Mouse (Mus musculus): ENCODE results near the gene Bicd2. TPM values are rescaled to one million over a fixed set of nuclear protein-coding genes. Genes with fewer than 3 reads are reported as not detected.

Gene Bicd2
- 26.2 and 28.3 TPM in 2 replicates for polyA plus RNA-seq (2015; fragmentation: Nextera tagmentation; extraction: Ambion mirVana)

- peak within 1 kb of the TSS; percentile 95 for H3K9ac ChIP-seq (ENCODE audit: low read depth, low read length)
- H3K4me3 ChIP-seq (ENCODE audit: low read depth, low read length) = peak within 1 kb of the TSS; percentile 92
- peaks cover 36% of the 10 kb centered on the region for H3K4me1 ChIP-seq (ENCODE audit: control insufficient read depth, insufficient read depth, low read length)
- WGBS = 0% methylated on average over 74 of the region's 74 CpGs
- no peaks in the 10 kb centered on the region for H3K36me3 ChIP-seq (ENCODE audit: control insufficient read depth, insufficient read depth, low read length)
- H3K4me2 ChIP-seq (ENCODE audit: low read length) = peak within 1 kb of the TSS; percentile 97
- no peaks in the 10 kb centered on the region for H3K27me3 ChIP-seq (ENCODE audit: control insufficient read depth, insufficient read depth, low read depth, low read length)
- ATAC-seq = peak; percentile 99
- no peaks in the 10 kb centered on the region for H3K9me3 ChIP-seq (replicated peaks; ENCODE audit: control insufficient read depth, low read length, poor library complexity, severe bottlenecking)
- peak within 1 kb of the TSS; percentile 89 for H3K27ac ChIP-seq (ENCODE audit: low read length)
Measured at GRCm38 (mm10) chr13:49341012-49341830, at the start of gene Bicd2. TSS of gene Bicd2 (plus strand) at chr13:49341585.

DNA sequence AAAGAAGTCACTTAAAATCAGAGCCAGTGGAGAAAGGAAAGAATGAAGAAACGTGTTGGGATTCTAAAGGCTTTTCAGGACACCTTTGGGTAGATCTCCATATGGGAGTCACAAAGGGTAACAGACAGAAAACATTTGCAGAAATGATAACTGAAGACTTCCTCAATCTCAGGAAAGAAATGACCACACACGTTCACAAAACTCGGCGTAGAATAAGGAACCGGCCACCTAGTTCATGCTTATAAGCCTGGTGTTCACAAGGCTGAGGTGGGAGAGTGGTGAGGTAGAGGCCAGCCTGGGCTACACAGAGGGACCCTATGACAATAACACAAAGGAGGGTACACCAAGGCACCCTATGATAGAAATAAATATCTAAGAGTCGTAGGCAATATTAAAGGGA lies 49.4 kb upstream of the Bicd2 start:
- WGBS = 93% methylated on average over 6 of the region's 6 CpGs
- Histone ChIP-seq H3K4me1 (ENCODE audit: control insufficient read depth, insufficient read depth, low read length) (no peaks in the 10 kb centered on the region), H3K4me3 (ENCODE audit: low read depth, low read length) (no peak overlapping the region), H3K27me3 (ENCODE audit: control insufficient read depth, insufficient read depth, low read depth, low read length) (no peaks in the 10 kb centered on the region), H3K36me3 (ENCODE audit: control insufficient read depth, insufficient read depth, low read length) (peaks cover 2% of the 10 kb centered on the region; the same call in 1 of the 2 replicates), H3K27ac (ENCODE audit: low read length) (no peak overlapping the region), H3K4me2 (ENCODE audit: low read length) (no peak overlapping the region), H3K9ac (ENCODE audit: low read depth, low read length) (no peak overlapping the region), H3K9me3 (replicated peaks; ENCODE audit: control insufficient read depth, low read length, poor library complexity, severe bottlenecking) (no peaks in the 10 kb centered on the region)
- ATAC-seq = no peak

GRCm38 (mm10) chr13:49294108-49294507 lies 47.3 kb upstream of the Bicd2 start:
- Histone ChIP-seq H3K4me2 (ENCODE audit: low read length) (no peak overlapping the region), H3K4me3 (ENCODE audit: low read depth, low read length) (no peak overlapping the region), H3K36me3 (ENCODE audit: control insufficient read depth, insufficient read depth, low read length) (peaks cover 2% of the 10 kb centered on the region; the same call in 1 of the 2 replicates), H3K9ac (ENCODE audit: low read depth, low read length) (no peak overlapping the region), H3K27ac (ENCODE audit: low read length) (no peak overlapping the region), H3K9me3 (replicated peaks; ENCODE audit: control insufficient read depth, low read length, poor library complexity, severe bottlenecking) (no peaks in the 10 kb centered on the region), H3K4me1 (ENCODE audit: control insufficient read depth, insufficient read depth, low read length) (no peaks in the 10 kb centered on the region), H3K27me3 (ENCODE audit: control insufficient read depth, insufficient read depth, low read depth, low read length) (no peaks in the 10 kb centered on the region)
- WGBS = 76% methylated on average over 9 of the region's 9 CpGs
- no peak for ATAC-seq

DNA sequence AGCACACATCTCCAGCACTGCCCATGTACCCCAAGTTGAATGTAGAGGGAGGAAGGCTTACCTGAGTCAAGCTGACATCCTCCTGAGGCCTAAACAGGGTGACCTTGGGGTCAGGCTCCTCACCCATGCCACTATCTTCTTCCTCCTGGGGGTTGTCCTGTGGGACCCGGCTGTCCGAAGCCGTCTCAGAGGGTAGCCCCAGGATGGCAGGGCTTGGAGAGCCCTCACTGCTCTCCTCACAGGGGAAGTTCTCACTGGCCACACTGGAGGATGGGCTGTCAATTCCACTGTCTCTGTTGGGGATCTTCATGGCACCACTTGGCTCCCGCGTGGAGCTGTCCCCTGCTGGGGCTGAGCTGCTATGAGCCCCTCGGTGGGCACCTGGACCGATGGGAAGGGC lies 45.1 kb upstream of the Bicd2 start:
- no peaks in the 10 kb centered on the region for H3K9me3 ChIP-seq (replicated peaks; ENCODE audit: control insufficient read depth, low read length, poor library complexity, severe bottlenecking)
- no peak overlapping the region for H3K4me2 ChIP-seq (ENCODE audit: low read length)
- no peak overlapping the region for H3K4me3 ChIP-seq (ENCODE audit: low read depth, low read length)
- no peak overlapping the region for H3K9ac ChIP-seq (ENCODE audit: low read depth, low read length)
- 83% methylated on average over 7 of the region's 7 CpGs for WGBS
- ATAC-seq = no peak
- H3K27me3 ChIP-seq (ENCODE audit: control insufficient read depth, insufficient read depth, low read depth, low read length) = no peaks in the 10 kb centered on the region
- no peaks in the 10 kb centered on the region for H3K4me1 ChIP-seq (ENCODE audit: control insufficient read depth, insufficient read depth, low read length)
- H3K36me3 ChIP-seq (ENCODE audit: control insufficient read depth, insufficient read depth, low read length) = peaks cover 2% of the 10 kb centered on the region; the same call in 1 of the 2 replicates
- H3K27ac ChIP-seq (ENCODE audit: low read length) = no peak overlapping the region

GRCm38 (mm10) chr13:49298514-49299381 lies 42.6 kb upstream of the Bicd2 start:
- Histone ChIP-seq H3K36me3 (ENCODE audit: control insufficient read depth, insufficient read depth, low read length) (no peaks in the 10 kb centered on the region), H3K27me3 (ENCODE audit: control insufficient read depth, insufficient read depth, low read depth, low read length) (no peaks in the 10 kb centered on the region), H3K4me3 (ENCODE audit: low read depth, low read length) (no peak overlapping the region), H3K9me3 (replicated peaks; ENCODE audit: control insufficient read depth, low read length, poor library complexity, severe bottlenecking) (no peaks in the 10 kb centered on the region), H3K4me2 (ENCODE audit: low read length) (no peak overlapping the region), H3K27ac (ENCODE audit: low read length) (no peak overlapping the region), H3K9ac (ENCODE audit: low read depth, low read length) (no peak overlapping the region), H3K4me1 (ENCODE audit: control insufficient read depth, insufficient read depth, low read length) (no peaks in the 10 kb centered on the region)
- WGBS = 91% methylated on average over 14 of the region's 14 CpGs
- ATAC-seq = no peak

GRCm38 (mm10) chr13:49300771-49301170 lies 40.6 kb upstream of the Bicd2 start:
- no peaks in the 10 kb centered on the region for H3K27me3 ChIP-seq (ENCODE audit: control insufficient read depth, insufficient read depth, low read depth, low read length)
- no peak overlapping the region for H3K9ac ChIP-seq (ENCODE audit: low read depth, low read length)
- 83% methylated on average over 1 of the region's 1 CpGs for WGBS
- H3K36me3 ChIP-seq (ENCODE audit: control insufficient read depth, insufficient read depth, low read length) = 0 out of 2 replicates have a peak, but pooled peaks cover 1% of the 10 kb centered on the region
- H3K4me3 ChIP-seq (ENCODE audit: low read depth, low read length) = no peak overlapping the region
- no peaks in the 10 kb centered on the region for H3K4me1 ChIP-seq (ENCODE audit: control insufficient read depth, insufficient read depth, low read length)
- H3K9me3 ChIP-seq (replicated peaks; ENCODE audit: control insufficient read depth, low read length, poor library complexity, severe bottlenecking) = no peaks in the 10 kb centered on the region; the same call in 1 of the 2 replicates
- no peak overlapping the region for H3K4me2 ChIP-seq (ENCODE audit: low read length)
- no peak for ATAC-seq
- H3K27ac ChIP-seq (ENCODE audit: low read length) = no peak overlapping the region

DNA sequence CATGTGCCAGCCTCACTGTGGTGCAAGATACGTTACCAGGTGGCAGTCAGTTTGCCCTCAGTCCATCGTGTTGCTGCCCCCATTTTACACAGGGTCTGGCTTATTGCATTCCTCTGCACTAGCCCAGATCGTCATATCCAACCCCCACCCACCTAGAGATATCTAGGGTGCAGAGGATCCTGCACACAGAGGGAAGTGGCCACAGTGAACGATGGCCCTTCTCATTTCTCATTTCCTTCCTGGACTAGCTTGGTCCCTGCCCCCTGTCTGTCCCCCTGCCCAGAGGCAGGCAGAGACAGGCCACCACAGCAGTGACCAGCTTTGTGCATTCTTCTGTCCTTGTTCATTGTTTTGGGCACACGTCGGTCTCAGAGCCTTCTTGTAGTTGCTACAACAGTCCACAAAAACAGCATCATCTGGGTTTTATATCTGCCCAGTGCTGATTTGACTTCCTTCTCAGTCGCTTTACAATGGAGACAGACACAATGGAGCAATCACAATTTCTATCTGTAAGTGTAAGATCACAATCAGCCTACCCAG lies 34.5 kb upstream of the Bicd2 start:
- Histone ChIP-seq H3K4me3 (ENCODE audit: low read depth, low read length) (no peak overlapping the region), H3K9ac (ENCODE audit: low read depth, low read length) (no peak overlapping the region), H3K9me3 (replicated peaks; ENCODE audit: control insufficient read depth, low read length, poor library complexity, severe bottlenecking) (no peaks in the 10 kb centered on the region; the same call in 1 of the 2 replicates), H3K4me1 (ENCODE audit: control insufficient read depth, insufficient read depth, low read length) (no peaks in the 10 kb centered on the region), H3K4me2 (ENCODE audit: low read length) (no peak overlapping the region), H3K27me3 (ENCODE audit: control insufficient read depth, insufficient read depth, low read depth, low read length) (no peaks in the 10 kb centered on the region), H3K36me3 (ENCODE audit: control insufficient read depth, insufficient read depth, low read length) (0 out of 2 replicates have a peak, but pooled peaks cover 3% of the 10 kb centered on the region), H3K27ac (ENCODE audit: low read length) (no peak overlapping the region)
- ATAC-seq = no peak
- 76% methylated on average over 7 of the region's 7 CpGs for WGBS

- ATAC-seq = peak; percentile 44; the same call in 1 of the 2 replicates
Measured at GRCm38 (mm10) chr13:49307311-49307969, 33.9 kb upstream of the Bicd2 start.

More at GRCm38 (mm10) chr13:49307311-49307969, 33.9 kb upstream of the Bicd2 start:
- Histone ChIP-seq H3K4me1 (ENCODE audit: control insufficient read depth, insufficient read depth, low read length) (no peaks in the 10 kb centered on the region), H3K27ac (ENCODE audit: low read length) (peak overlapping the region; percentile 47; the same call in 1 of the 2 replicates), H3K9ac (ENCODE audit: low read depth, low read length) (no peak overlapping the region), H3K4me2 (ENCODE audit: low read length) (no peak overlapping the region), H3K36me3 (ENCODE audit: control insufficient read depth, insufficient read depth, low read length) (0 out of 2 replicates have a peak, but pooled peaks cover 3% of the 10 kb centered on the region), H3K4me3 (ENCODE audit: low read depth, low read length) (no peak overlapping the region), H3K9me3 (replicated peaks; ENCODE audit: control insufficient read depth, low read length, poor library complexity, severe bottlenecking) (no peaks in the 10 kb centered on the region; the same call in 1 of the 2 replicates), H3K27me3 (ENCODE audit: control insufficient read depth, insufficient read depth, low read depth, low read length) (no peaks in the 10 kb centered on the region)
- 41% methylated on average over 10 of the region's 10 CpGs for WGBS

Measured in midbrain, embryonic 16.5 days (tissue).